Mouse (Mus musculus): ENCODE data around the gene Lin52. TPM values are rescaled to one million over a fixed set of nuclear protein-coding genes. Genes with fewer than 3 reads are reported as not detected.
"Not testable (repeated sequence)": the region's sequence is repeated elsewhere in the genome, so short reads cannot be mapped to it uniquely, and the experiment has no call there.

The Lin52 gene
- polyA plus RNA-seq, 1 experiment from 2014 or later = 31.8 TPM

DNA sequence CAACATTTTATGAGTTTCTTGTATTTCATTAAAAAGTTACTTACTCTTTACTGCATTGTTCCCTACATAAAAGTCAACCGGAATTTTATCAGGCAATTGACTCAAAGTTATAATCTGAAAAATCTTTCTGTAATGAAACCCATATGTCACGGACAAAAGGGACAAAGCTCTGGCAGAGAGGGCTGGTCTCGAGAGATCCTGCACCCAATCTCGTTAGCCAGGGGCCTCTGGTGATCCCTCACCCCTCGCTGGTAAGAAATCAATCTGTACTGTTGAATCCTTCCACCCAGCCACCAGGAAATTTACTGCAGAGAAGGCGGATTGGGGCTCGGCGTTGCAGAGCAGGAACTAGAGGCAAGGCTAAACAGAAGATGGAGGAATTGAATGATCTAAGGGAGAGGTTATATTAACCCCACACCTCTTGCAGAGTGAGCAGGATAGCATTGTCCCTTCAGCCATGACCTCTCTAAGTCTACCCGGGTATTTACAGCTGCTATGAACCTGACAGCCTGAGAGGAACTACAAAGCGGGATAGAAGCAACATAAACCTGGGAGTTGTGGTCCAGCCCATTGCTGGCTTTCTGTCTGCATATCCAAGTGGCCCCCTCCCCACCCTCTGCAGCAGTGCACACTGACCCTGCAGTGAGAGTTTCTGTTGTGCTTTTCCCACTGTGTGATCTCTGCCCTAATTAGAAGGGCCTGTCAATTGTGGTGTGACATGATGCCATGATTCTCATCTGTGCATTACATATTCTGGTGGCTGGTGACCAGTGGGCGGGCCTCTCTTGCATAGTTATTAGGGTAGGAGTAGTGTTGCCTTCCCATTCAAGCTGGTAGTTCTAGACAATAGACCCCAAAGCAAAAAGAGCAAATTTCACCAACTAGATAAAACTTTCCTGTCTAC, 73.2 kb downstream of the Lin52 start:
- H3K27ac ChIP-seq = 0 out of 2 replicates have a peak overlapping the region, but pooled peaks have one; percentile 44
- 58% methylated on average over 11 of the region's 11 CpGs for WGBS

DNA sequence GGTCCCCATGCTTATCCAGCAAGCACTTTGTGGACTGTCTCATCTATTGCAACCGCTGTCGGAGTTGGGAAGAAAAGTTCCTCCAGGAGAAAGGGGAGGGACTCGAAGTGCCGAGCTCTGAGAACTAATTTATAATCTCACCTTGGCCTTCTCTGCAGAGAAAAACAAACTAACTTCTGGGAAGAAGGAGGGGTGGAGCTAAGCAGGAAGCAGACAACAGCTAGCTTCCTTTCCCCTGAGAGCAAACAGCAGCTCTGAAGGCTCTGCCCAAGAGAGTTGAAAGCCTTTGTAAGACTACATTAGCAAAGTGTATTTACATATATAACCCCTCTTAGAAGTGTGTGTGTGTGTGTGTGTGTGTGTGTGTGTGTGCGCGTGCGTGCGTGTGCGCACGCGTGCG, 74.2 kb downstream of the Lin52 start:
- no peak overlapping the region for H3K27ac ChIP-seq
- no peak overlapping the region for H3K4me2 ChIP-seq (replicated peaks)
- H3K36me3 ChIP-seq = no peaks in the 10 kb centered on the region
- H3K4me3 ChIP-seq = no peak overlapping the region
- peaks cover 53% of the 10 kb centered on the region for H3K27me3 ChIP-seq
- 87% methylated on average over 12 of the region's 12 CpGs for WGBS
- peaks cover 7% of the 10 kb centered on the region for H3K4me1 ChIP-seq
- no peaks in the 10 kb centered on the region for H3K9me3 ChIP-seq (replicated peaks)
- H3K9ac ChIP-seq = no peak overlapping the region
- ATAC-seq (ENCODE audit: low FRiP score) = no peak

More for the DNA sequence above, 73.2 kb downstream of the Lin52 start:
- Histone ChIP-seq H3K9ac (no peak overlapping the region), H3K4me1 (peaks cover 7% of the 10 kb centered on the region), H3K27me3 (peaks cover 45% of the 10 kb centered on the region), H3K4me3 (no peak overlapping the region), H3K9me3 (replicated peaks) (no peaks in the 10 kb centered on the region), H3K4me2 (replicated peaks) (no peak overlapping the region), H3K36me3 (no peaks in the 10 kb centered on the region)
- ATAC-seq (ENCODE audit: low FRiP score) = no peak

GRCm38 (mm10) chr12:84530426-84530825, 79.2 kb downstream of the Lin52 start:
- no peak for ATAC-seq (ENCODE audit: low FRiP score)
- Histone ChIP-seq H3K27ac (no peak overlapping the region), H3K27me3 (peaks cover 73% of the 10 kb centered on the region), H3K36me3 (peaks cover 3% of the 10 kb centered on the region; the same call in 1 of the 2 replicates), H3K9ac (no peak overlapping the region), H3K9me3 (replicated peaks) (no peaks in the 10 kb centered on the region), H3K4me2 (replicated peaks) (no peak overlapping the region), H3K4me1 (peaks cover 23% of the 10 kb centered on the region), H3K4me3 (no peak overlapping the region)
- WGBS = 90% methylated on average over 5 of the region's 5 CpGs

DNA sequence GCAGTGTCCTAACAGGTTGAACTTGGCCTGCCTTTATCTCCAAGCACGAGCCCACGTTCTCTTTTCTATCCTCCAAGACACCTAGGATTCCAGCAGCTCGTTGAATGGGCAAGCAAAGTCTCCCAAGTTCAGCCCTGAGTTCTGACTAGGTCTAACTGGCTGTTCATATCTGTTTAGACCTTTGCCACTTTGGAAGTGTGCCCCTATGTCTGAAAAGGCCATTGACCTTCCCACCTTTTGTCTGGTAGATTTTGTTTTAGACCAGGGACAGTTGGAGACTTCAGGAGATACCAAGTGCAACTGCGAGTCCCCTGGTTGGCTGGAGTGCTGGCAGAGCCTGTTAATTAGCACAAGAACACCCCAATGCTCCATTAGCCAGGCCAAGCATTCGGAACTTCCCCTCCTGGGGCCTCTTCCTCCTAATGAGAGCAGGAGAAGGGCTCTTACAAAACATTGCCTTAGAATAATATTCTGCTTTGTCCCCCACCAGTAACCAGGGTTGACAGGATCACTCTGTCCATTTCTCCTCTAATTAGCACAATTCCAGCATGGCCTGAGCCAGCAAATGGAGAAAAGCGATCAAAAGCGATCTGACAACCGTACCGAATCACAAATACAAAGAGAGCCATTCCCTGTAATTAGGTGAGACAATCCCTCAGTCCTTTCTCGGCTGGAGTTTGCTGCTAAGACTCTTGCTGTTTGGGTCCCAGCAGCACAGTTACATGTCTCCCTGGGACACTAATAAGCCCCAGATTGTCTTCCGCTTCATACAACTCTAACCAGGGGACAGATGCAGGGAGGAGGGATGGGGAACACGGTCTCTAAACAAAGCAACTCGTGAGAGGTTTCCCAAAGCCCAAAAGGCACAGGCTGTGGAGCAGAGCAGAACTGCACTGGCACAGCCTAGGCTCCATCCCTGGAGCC, 80.9 kb downstream of the Lin52 start:
- Histone ChIP-seq H3K4me2 (replicated peaks) (no peak overlapping the region), H3K27ac (peak overlapping the region; percentile 32), H3K27me3 (peaks cover 74% of the 10 kb centered on the region), H3K36me3 (peaks cover 3% of the 10 kb centered on the region; the same call in 1 of the 2 replicates), H3K9me3 (replicated peaks) (no peaks in the 10 kb centered on the region), H3K9ac (no peak overlapping the region), H3K4me1 (peaks cover 23% of the 10 kb centered on the region), H3K4me3 (no peak overlapping the region)
- 34% methylated on average over 13 of the region's 13 CpGs for WGBS
- peak; percentile 91 for ATAC-seq (ENCODE audit: low FRiP score)

GRCm38 (mm10) chr12:84532830-84533199, 81.6 kb downstream of the Lin52 start:
- Histone ChIP-seq H3K27ac (peak overlapping the region; percentile 32; the same call in 1 of the 2 replicates), H3K4me2 (replicated peaks) (no peak overlapping the region), H3K9me3 (replicated peaks) (no peaks in the 10 kb centered on the region), H3K4me3 (no peak overlapping the region), H3K27me3 (peaks cover 67% of the 10 kb centered on the region), H3K4me1 (peaks cover 23% of the 10 kb centered on the region), H3K36me3 (peaks cover 3% of the 10 kb centered on the region; the same call in 1 of the 2 replicates), H3K9ac (no peak overlapping the region)
- no peak; the same call in 1 of the 2 replicates for ATAC-seq (ENCODE audit: low FRiP score)
- 60% methylated on average over 8 of the region's 8 CpGs for WGBS

- H3K9ac ChIP-seq = no peak overlapping the region
- no peak for ATAC-seq (ENCODE audit: low FRiP score)
- no peak overlapping the region for H3K27ac ChIP-seq
- H3K4me3 ChIP-seq = no peak overlapping the region
- peaks cover 23% of the 10 kb centered on the region for H3K4me1 ChIP-seq
- peaks cover 3% of the 10 kb centered on the region; the same call in 1 of the 2 replicates for H3K36me3 ChIP-seq
- no peaks in the 10 kb centered on the region for H3K9me3 ChIP-seq (replicated peaks)
- 75% methylated on average over 7 of the region's 7 CpGs for WGBS
- H3K4me2 ChIP-seq (replicated peaks) = no peak overlapping the region
- peaks cover 67% of the 10 kb centered on the region for H3K27me3 ChIP-seq
These were observed 82.7 kb downstream of the Lin52 start for GRCm38 (mm10) chr12:84533706-84534486.

GRCm38 (mm10) chr12:84539537-84539936, 88.3 kb downstream of the Lin52 start:
- H3K4me2 ChIP-seq (replicated peaks); H3K27ac ChIP-seq; ATAC-seq (ENCODE audit: low FRiP score); H3K4me3 ChIP-seq; H3K9me3 ChIP-seq (replicated peaks); H3K9ac ChIP-seq; H3K36me3 ChIP-seq; H3K4me1 ChIP-seq: not testable (repeated sequence)
- 88% methylated on average over 3 of the region's 3 CpGs for WGBS
- peaks cover 49% of the 10 kb centered on the region for H3K27me3 ChIP-seq

DNA sequence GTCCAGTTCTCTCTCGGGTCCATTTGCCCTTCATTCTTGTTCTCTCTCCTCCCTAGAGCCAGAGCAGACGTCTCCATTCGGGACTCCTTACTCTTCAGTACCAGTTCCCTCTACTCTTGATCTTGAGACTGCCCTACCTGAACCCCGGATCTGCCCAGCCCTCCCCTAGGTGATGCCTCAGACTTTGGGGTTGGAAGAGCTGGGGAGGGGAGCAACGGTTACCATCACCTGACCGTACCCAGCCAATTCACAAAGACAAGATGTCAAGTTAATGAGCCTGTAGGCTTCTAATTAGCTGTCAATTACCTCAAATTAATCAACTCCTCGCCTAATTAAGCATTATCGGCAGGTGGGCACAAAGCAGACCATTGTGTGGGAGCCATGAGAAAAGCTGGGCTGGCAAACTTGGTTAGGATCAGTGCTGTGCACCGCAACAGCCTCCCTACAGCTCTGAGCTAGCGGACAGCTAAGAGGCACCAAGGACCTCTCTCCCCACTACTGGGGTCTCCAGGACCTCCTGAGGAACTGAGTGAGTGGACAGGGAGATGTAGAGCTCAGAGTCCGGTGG, 90.3 kb downstream of the Lin52 start:
- Histone ChIP-seq H3K4me3 (no peak overlapping the region), H3K4me2 (replicated peaks) (no peak overlapping the region), H3K27ac (no peak overlapping the region), H3K9me3 (replicated peaks) (no peaks in the 10 kb centered on the region), H3K27me3 (peaks cover 35% of the 10 kb centered on the region), H3K4me1 (no peaks in the 10 kb centered on the region), H3K9ac (no peak overlapping the region), H3K36me3 (no peaks in the 10 kb centered on the region)
- 70% methylated on average over 11 of the region's 11 CpGs for WGBS
- no peak for ATAC-seq (ENCODE audit: low FRiP score)

GRCm38 (mm10) chr12:84546028-84546427, 94.8 kb downstream of the Lin52 start:
- H3K27ac ChIP-seq = no peak overlapping the region
- H3K4me2 ChIP-seq (replicated peaks) = no peak overlapping the region
- H3K36me3 ChIP-seq = no peaks in the 10 kb centered on the region
- no peaks in the 10 kb centered on the region for H3K4me1 ChIP-seq
- peaks cover 36% of the 10 kb centered on the region for H3K27me3 ChIP-seq
- no peak overlapping the region for H3K4me3 ChIP-seq
- 6% methylated on average over 12 of the region's 12 CpGs for WGBS
- no peaks in the 10 kb centered on the region for H3K9me3 ChIP-seq (replicated peaks)
- ATAC-seq (ENCODE audit: low FRiP score) = peak; percentile 75
- H3K9ac ChIP-seq = no peak overlapping the region; the same call in 1 of the 2 replicates

GRCm38 (mm10) chr12:84546577-84547085, 95.4 kb downstream of the Lin52 start:
- Histone ChIP-seq H3K27ac (no peak overlapping the region), H3K4me3 (no peak overlapping the region), H3K4me2 (replicated peaks) (no peak overlapping the region), H3K4me1 (no peaks in the 10 kb centered on the region), H3K36me3 (no peaks in the 10 kb centered on the region), H3K9me3 (replicated peaks) (no peaks in the 10 kb centered on the region), H3K27me3 (peaks cover 36% of the 10 kb centered on the region), H3K9ac (no peak overlapping the region)
- ATAC-seq (ENCODE audit: low FRiP score) = no peak
- WGBS = 66% methylated on average over 2 of the region's 2 CpGs

DNA sequence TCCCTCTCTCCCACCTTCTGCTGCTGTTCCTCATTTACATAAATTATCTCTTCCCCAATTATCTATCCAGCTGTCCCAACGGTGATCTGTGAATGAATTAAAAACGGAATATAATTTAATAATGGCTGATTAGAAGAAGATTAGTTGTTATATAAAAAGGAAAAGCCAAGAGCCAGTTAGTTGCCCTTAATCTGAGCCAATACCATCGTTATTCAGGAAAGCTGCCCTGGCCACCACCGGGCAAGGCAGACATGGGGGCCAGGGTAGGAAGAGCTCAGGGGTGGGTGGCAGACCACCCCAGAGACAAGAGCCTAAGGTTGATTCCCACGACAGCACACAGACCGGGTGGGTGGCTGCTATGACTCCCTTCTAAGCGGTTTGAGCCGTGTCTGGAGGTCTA, 97.0 kb downstream of the Lin52 start:
- no peaks in the 10 kb centered on the region for H3K4me1 ChIP-seq
- no peaks in the 10 kb centered on the region for H3K36me3 ChIP-seq
- WGBS = 44% methylated on average over 8 of the region's 8 CpGs
- no peaks in the 10 kb centered on the region for H3K9me3 ChIP-seq (replicated peaks)
- peaks cover 38% of the 10 kb centered on the region for H3K27me3 ChIP-seq
- H3K4me3 ChIP-seq = no peak overlapping the region
- H3K9ac ChIP-seq = no peak overlapping the region
- no peak for ATAC-seq (ENCODE audit: low FRiP score)
- no peak overlapping the region for H3K4me2 ChIP-seq (replicated peaks)
- no peak overlapping the region for H3K27ac ChIP-seq

All from hindbrain, embryonic 12.5 days (tissue).